Mouse (Mus musculus): ENCODE data around the gene Cntnap5c.
"Not testable (repeated sequence)": the region's sequence is repeated elsewhere in the genome, so short reads cannot be mapped to it uniquely, and the experiment has no call there.

Gene Cntnap5c

DNA sequence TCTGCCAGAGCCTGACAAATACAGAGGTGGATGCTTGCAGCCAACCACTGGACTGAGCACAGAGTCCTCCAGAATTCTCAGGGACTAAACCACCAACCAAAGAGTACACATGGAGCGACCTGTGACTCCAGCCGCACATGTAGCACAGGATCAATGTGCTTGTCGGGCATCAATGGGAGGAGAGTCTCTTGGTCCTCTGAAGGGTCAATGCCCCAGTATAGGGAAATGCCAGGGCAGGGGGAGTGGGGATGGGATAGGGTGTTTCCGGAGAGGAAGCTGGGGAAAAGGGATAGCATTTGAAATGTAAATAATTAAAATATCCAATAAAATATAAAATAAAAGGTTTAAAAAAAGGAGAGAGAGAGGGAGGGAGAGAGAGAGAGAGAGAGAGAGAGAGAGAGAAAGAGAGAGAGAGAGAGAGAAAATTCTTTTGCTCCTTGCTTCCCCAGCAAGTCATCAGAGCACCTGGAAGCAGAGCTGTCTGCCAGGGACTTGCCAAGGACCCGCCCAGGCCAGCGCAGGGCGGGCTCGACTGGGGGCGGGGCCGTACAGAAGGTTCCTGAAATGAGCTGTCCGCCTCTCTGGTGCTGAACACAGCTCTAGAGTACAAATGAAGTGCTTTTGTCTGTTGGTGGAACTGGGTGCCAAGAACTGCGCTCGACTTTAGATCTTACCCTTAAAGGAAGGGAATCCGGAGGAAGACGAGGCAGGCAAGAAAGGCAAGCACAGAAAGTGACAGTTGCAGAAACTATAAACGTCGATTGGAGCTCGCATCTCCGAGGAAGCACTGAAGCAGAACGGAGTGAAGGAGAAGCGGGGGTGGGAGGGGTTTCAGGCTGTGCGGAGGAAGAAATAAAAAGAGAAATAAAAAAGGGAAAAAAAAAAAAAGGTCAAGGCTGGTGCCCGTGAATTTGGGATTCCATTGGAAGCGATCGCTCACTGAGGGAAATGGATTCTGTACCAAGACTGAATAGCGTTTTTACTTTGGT, at the start of gene Cntnap5c:
TSS of gene Cntnap5c (plus strand) at position 949 of the 989 bp plus-strand sequence.
- in situ Hi-C loops (cut with MboI, MseI): loop anchor here in 1 of 2 experiments (25.0 kb wide), 1 partner anchor 1143 kb away; no protein-coding TSS in a partner anchor

DNA sequence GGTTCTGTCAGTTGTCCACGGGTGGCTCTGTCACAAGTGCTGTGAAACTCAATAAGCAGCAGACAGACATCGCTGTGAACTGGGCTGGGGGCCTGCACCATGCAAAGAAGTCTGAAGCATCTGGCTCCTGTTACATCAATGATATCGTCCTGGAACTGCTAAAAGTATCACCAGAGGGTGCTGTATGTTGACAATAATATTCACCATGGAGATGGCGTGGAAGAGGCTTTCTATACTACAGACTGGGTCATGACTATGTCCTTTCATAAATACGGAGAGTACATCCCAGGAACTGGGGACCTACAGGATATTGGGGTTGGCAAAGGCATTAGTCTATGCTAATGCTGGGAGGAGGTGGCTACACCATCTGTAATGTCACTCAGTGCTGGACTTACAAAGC, 27.3 kb upstream of the Cntnap5c start, which contains the start of gene Gm21834:
TSS of gene Gm21834 (minus strand) at position 101 of the 400 bp plus-strand sequence.
- in situ Hi-C loops (cut with MboI, MseI): no loop called here

GRCm38 (mm10) chr17:57758033-57758432, 11.3 kb upstream of the Cntnap5c start:
- in situ Hi-C loops (cut with MboI, MseI): loop anchor here in 1 of 2 experiments (25.0 kb wide), 1 partner anchor 1154 kb away; no protein-coding TSS in a partner anchor

- in situ Hi-C loops (cut with MboI, MseI): loop anchor here in 1 of 2 experiments (25.0 kb wide), 1 partner anchor 1145 kb away; no protein-coding TSS in a partner anchor
Measured at GRCm38 (mm10) chr17:57767306-57767705, 2.1 kb upstream of the Cntnap5c start.

- in situ Hi-C loops (cut with MboI, MseI): loop anchor here in 1 of 2 experiments (25.0 kb wide), 1 partner anchor 1141 kb away; no protein-coding TSS in a partner anchor
Measured at GRCm38 (mm10) chr17:57770904-57771303, 1.5 kb downstream of the Cntnap5c start.

DNA sequence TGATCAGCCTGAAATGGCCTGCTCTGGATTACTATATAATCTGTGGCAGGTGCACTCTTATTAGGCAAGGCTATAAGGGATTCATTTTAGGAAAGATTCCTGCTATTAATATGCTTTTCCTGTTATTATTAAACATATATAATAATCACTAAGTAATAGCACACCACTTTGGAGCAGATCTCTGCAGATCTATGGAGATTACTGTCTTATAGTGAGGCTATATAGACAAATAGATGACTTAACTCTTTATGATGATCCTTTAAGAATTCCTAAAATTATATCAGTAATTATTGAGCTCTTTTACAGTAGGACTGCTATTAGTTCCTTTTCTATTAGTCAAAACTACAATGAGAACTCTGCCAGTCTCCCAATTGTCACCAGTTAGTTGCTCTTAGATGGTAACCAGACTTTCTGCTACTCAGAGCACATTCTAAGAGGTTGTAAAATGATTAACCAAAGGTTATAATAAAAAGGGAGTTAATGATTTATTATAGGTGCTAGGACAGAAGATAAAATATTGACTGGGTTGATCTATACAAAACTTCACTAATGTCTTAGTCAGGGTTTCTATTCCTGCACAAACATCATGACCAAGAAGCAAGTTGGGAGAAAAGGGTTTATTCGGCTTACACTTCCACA, 18.9 kb downstream of the Cntnap5c start:
- in situ Hi-C loops (cut with MboI, MseI): no loop called here

DNA sequence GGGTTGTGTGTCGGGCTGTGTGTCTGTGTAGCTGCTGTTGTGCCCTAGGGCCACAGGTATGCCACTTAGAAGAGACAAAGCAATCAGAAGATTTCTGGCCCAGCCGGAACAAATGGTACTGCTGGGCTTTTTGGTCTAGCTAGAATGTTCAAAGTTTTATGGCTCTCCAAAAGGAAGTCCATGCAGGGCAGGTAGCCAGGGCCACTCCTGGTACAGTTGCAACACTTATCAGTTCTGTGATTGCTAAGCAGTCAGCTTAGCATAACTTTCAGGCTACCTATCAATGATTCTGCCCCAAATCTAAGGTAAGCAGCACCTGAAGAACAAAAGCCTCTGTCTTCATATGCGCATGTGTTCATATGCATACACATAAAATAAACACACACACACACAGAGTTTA, 26.0 kb downstream of the Cntnap5c start:
- in situ Hi-C loops (cut with MboI, MseI): no loop called here

DNA sequence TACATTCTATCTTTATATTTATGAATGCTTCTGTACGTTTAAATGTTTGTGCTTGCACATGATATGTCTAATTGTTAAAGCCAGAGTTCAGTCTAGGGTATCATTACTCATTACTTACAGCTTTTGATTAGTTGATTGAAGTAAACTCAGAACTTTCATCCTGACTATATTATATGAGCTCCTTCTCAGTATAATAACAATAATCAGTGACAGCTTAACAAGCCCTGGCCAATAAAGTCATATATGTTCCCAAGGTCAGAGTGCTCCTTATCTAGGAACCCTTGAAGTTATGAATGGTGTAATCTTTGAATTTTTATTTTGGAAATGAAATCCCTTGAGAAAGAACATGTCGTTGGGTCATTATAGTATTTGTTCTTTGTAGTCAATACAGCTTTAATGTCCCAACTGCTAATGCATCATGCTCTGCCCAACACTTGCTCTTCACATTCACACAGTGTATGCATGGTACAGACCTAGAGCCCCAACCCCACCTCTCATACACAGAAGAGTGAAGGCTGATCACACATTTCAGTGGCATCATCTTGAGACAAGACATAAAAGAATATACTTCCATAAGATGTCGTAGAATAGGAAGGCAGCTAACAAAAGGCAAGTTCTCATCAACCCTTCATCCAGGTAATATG, 27.4 kb downstream of the Cntnap5c start:
- in situ Hi-C loops (cut with MboI, MseI): no loop called here

DNA sequence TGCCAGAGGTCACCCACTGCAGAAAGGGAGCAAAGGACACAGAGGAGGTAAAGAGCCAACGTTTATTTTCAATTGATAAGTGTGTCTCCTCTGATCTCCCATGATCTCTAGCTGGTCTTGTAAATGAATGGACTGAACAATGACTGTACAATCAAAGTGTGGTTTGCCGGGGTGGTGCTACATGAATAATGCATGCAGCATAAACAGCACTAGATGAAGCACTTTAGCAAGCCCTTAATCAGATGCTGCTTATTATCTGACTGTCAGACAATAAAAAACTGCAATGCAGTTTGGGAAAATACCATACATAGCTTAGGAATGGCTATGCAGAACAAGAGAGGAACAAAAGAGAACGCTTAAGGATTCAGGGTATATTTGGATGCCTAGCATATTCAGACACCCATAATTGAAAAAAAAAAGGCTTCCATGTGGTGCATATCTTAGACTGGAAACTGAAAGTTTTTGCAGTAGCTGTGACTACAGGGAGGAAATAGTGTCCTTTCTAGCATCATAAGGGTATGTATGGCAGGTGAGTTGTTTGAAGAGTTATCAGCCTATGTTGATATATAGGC, 30.1 kb downstream of the Cntnap5c start:
- in situ Hi-C loops (cut with MboI, MseI): no loop called here

DNA sequence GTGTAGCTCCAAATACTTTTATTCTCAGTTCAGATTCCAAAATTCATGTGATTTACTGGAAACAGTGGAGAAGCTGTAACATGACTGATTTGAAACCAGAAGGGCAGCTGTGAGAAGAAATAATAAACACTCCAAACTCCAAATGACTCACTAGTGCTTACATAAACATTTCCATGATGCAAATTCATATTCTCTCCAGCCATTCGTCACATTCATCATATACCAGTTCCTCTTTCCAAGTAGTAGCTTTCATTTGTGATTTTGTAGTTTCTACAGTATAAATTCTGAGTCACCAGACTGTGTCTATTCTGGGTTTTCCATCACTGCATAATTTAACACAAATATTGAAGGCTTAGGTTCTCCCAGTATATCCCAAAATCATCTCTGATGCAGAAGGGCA, 31.8 kb downstream of the Cntnap5c start:
- in situ Hi-C loops (cut with MboI, MseI): no loop called here

DNA sequence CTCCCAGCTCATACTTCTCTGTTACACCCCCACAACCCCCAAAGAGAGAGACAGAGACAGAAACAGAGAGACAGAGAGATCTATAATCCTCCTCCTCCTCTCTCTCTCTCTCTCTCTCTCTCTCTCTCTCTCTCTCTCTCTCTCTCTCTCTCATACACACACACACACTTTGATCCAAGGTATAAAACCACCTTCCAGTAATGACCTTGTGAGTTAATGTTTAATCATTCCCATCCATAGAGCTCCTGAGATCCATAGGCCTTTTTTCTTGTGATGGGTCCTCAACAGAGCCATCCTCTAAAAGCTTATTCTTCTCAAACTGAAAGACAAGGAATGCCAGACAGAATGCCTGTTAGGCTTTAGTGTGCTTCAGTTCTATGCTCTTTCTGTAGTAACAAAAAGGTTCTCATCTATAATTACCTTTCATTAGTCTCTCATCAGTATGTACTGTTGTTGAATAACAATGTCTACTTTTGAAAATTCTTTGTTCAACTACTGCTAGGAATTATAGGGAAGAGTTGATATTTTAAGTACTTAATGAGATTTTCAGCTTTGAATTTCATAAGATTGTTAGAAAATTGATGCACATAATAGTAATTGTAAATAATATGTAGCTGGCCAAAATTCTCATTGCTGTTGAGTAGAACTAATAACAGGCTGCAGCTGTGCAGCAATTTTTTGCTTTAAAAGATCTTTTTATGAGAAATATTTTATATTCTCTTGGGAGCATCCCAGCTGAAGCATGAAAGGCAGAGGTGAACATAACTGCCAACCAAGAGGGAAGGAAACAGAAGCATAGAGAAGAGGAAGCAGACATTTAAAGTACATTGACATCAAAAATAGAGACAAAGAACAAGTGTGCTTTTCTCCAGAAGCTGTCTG, 68.0 kb downstream of the Cntnap5c start:
- in situ Hi-C loops (cut with MboI, MseI): no loop called here

- in situ Hi-C loops (cut with MboI, MseI): not testable (repeated sequence)
Measured at GRCm38 (mm10) chr17:57855811-57856210, 86.4 kb downstream of the Cntnap5c start.

- in situ Hi-C loops (cut with MboI, MseI): no loop called here
Measured at GRCm38 (mm10) chr17:57865996-57866395, 96.6 kb downstream of the Cntnap5c start.

DNA sequence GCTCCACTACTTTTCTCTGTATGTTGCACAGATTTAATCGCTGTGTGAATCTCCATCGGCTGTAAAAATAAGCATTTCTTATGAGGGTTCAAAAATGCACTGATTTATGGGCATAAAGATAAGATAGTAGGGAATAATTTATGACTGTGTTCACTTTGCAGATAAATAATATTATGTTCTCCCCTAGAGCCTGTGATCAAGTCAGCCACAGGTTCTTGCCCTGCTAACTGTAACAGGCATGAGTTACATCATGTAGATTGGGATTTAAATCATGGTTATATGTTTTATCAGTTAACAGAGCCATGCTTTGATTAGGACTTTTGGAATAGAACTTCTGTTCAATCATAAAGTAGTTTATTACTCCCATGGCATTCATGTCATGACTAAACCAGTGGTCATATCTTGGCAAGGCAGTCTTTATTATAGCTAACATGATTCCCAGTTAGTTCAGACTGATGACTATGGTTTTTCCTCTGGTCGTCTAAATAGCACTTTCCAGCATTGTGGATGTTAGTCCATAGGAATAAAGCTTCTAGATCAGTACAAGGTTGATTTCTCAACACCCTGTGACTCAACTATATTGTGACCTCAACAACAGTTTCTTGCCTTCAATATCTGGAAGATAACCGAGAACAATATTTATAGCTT, 118.5 kb downstream of the Cntnap5c start:
- in situ Hi-C loops (cut with MboI, MseI): no loop called here

DNA sequence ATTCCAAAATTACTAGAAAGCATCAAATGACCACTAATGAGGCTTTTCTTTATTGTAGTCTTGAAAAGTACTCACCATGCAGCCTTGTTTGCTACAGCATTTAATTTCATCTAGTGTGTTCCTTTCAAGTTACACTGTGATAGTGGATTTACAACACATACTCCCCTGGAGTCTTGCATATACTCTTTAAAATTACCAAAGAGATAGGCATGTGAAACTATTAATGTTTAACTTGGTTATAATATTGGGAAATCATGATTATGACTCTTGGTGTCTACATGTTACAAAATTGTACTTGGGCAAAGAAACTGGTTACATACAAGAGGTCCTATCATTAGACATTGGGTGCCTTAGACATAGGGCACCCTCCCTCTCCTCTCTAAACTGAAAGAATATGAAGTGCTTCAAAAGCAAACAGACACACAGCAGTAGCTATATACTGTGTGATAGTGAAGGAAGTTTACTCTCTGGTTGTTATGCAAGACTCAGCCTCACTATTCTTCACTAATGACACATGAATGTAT, 142.5 kb downstream of the Cntnap5c start:
- in situ Hi-C loops (cut with MboI, MseI): no loop called here

- in situ Hi-C loops (cut with MboI, MseI): no loop called here
Measured at GRCm38 (mm10) chr17:57984230-57984629, 214.9 kb downstream of the Cntnap5c start.

DNA sequence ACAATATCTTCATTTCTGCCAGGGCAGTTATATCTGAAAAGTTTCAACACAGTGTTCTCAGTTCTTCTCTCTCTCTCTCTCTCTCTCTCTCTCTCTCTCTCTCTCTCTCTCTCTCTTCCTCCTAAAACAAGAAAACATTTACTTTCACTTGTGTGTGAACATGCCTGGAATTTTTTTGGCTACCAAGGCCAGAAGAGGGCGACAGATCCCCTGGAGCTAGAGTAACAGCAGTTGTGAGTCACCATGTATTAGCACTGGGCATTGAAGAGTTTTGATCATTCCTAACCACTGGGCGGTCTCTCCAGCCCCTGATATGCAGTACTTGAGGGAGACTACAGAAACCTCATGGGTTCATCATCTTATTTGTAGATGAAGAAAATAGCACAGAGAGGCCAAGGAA, 219.1 kb downstream of the Cntnap5c start:
- in situ Hi-C loops (cut with MboI, MseI): no loop called here

DNA sequence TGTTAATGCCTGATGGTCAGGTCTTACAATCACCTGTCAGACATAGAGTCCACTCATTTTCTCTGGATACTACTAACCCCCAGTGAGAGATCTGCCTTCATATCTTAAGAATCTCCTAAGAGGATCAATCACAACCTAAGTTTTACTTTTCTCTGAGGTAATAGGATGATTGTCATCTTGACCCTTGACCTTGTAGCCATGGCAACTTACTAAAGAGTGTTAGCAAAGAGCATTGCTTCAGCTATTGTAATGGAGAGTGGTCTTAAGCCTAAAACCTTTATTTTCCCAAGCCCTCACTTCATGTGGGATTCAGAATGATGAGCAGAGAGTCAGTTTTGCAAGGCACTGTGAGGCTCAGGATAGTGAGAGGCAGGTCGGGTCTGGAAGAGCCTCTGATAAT, 227.1 kb downstream of the Cntnap5c start:
- in situ Hi-C loops (cut with MboI, MseI): no loop called here

- in situ Hi-C loops (cut with MboI, MseI): no loop called here
Measured at GRCm38 (mm10) chr17:57999080-57999479, 229.7 kb downstream of the Cntnap5c start.

GRCm38 (mm10) chr17:58002845-58003244, 233.5 kb downstream of the Cntnap5c start:
- in situ Hi-C loops (cut with MboI, MseI): no loop called here

Data from T-helper 17 cell (primary cell).